Mouse (Mus musculus): Measurements from ENCODE around the gene Cct4. TPM values are rescaled to one million over a fixed set of nuclear protein-coding genes. Genes with fewer than 3 reads are reported as not detected.
A peak's percentile ranks its signal among the peaks of the same experiment; 100 is the strongest.

The Cct4 gene
- polyA plus RNA-seq, 1 experiment from 2014 or later = 289 TPM

GRCm38 (mm10) chr11:22971835-22972709 is 18.2 kb upstream of the Cct4 start, which contains the start of gene Zrsr1:
Gene Zrsr1, plus strand, starts transcription at chr11:22972005.
- Histone ChIP-seq H3K9ac (peak within 1 kb of the TSS; percentile 74), H3K27ac (peak within 1 kb of the TSS; percentile 78), H3K4me2 (peak within 1 kb of the TSS; percentile 68), H3K36me3 (peaks cover 55% of the 10 kb centered on the region), H3K4me1 (peaks cover 17% of the 10 kb centered on the region), H3K9me3 (peaks cover 37% of the 10 kb centered on the region), H3K4me3 (peak within 1 kb of the TSS; percentile 60), H3K27me3 (no peaks in the 10 kb centered on the region)
- WGBS = 50% methylated on average over 56 of the region's 56 CpGs
- ATAC-seq (ENCODE audit: insufficient number of reproducible peaks, insufficient read depth, low FRiP score, low TSS enrichment, low read depth) = peak; percentile 83

DNA sequence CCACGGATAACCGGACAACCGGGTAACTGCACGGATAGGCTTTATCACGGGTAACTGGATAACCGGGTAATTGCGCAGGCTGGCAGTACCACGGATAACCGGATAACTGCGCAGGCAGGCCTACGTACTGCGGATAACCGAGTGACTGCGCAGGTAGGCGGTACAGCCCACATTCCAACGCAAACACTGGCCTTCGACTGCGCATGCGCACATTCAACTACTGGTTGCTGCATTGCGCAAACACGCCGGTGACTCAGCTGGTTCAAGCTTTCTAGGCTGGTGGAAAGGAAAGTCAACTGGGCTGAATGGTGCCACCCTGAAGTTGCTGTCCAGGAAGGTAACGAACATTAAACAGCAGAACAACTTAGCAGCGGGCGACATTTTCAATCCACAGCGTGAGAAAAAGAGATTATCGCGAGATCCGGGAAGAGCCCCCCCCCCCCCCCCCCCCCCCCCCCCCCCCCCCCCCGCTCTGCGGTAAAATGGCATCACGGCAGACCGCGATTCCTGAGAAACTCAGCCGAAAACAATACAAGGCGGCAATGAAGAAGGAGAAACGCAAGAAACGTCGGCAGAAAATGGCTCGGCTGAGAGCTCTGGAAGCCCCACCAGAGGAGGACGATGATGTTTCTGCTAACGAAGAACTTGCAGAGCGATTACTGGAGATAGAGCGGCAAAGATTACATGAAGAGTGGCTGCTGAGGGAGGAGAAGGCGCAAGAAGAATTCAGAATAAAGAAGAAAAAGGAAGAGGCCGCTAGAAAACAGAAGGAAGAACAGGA is 17.4 kb upstream of the Cct4 start:
- peak overlapping the region; percentile 74 for H3K9ac ChIP-seq
- H3K4me3 ChIP-seq = peak overlapping the region; percentile 60
- no peaks in the 10 kb centered on the region for H3K27me3 ChIP-seq
- H3K4me1 ChIP-seq = peaks cover 17% of the 10 kb centered on the region
- peak; percentile 65; the same call in 1 of the 2 replicates for ATAC-seq (ENCODE audit: insufficient number of reproducible peaks, insufficient read depth, low FRiP score, low TSS enrichment, low read depth)
- H3K4me2 ChIP-seq = peak overlapping the region; percentile 68
- 55% methylated on average over 44 of the region's 46 CpGs for WGBS
- H3K9me3 ChIP-seq = peaks cover 32% of the 10 kb centered on the region
- peak overlapping the region; percentile 78 for H3K27ac ChIP-seq
- peaks cover 56% of the 10 kb centered on the region for H3K36me3 ChIP-seq

DNA sequence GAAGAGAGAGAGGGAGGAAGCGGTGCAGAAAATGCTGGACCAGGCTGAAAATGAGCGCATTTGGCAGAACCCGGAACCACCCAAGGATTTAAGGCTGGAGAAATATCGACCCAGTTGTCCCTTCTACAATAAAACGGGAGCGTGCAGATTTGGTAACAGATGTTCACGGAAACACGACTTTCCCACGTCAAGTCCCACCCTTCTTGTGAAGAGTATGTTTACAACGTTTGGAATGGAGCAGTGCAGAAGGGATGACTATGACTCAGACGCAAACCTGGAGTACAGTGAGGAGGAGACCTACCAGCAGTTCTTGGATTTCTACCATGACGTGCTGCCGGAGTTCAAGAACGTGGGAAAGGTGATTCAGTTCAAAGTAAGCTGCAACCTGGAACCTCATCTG is 16.7 kb upstream of the Cct4 start:
- peak overlapping the region; percentile 71 for H3K9ac ChIP-seq
- H3K27ac ChIP-seq = peak overlapping the region; percentile 71
- H3K27me3 ChIP-seq = no peaks in the 10 kb centered on the region
- WGBS = 51% methylated on average over 14 of the region's 14 CpGs
- peak overlapping the region; percentile 57 for H3K4me2 ChIP-seq
- peaks cover 32% of the 10 kb centered on the region for H3K9me3 ChIP-seq
- peak overlapping the region; percentile 60 for H3K4me3 ChIP-seq
- no peak for ATAC-seq (ENCODE audit: insufficient number of reproducible peaks, insufficient read depth, low FRiP score, low TSS enrichment, low read depth)
- peaks cover 21% of the 10 kb centered on the region for H3K4me1 ChIP-seq
- H3K36me3 ChIP-seq = peaks cover 61% of the 10 kb centered on the region

- Histone ChIP-seq H3K4me1 (peaks cover 38% of the 10 kb centered on the region), H3K9ac (no peak overlapping the region), H3K36me3 (peaks cover 41% of the 10 kb centered on the region), H3K4me3 (no peak overlapping the region), H3K9me3 (peaks cover 11% of the 10 kb centered on the region), H3K27me3 (no peaks in the 10 kb centered on the region), H3K4me2 (no peak overlapping the region), H3K27ac (no peak overlapping the region)
- no peak for ATAC-seq (ENCODE audit: insufficient number of reproducible peaks, insufficient read depth, low FRiP score, low TSS enrichment, low read depth)
- WGBS = 90% methylated on average over 3 of the region's 3 CpGs
These were observed 12.1 kb upstream of the Cct4 start for GRCm38 (mm10) chr11:22978215-22978614.

DNA sequence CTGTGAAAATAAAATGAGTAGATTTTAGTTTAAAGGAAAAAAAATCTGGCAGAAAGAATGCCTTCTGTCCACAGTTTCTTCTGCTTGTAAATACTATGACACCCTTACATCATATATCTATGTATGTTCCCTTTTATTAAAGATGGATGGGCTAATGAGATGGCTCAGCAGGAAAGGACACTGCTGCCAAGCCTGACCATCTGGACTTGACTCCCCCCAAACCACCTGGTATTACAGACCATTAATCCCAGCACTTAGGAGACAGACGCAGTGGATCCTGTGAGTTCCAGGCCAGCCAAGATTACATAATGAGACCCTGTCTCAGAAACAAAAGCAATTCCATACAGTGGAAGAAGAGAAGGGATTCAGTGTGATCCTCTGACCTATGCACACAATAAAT is 11.6 kb upstream of the Cct4 start:
- Histone ChIP-seq H3K4me3 (no peak overlapping the region), H3K27me3 (no peaks in the 10 kb centered on the region), H3K9me3 (peaks cover 6% of the 10 kb centered on the region; the same call in 1 of the 2 replicates), H3K4me2 (no peak overlapping the region), H3K27ac (no peak overlapping the region), H3K4me1 (peaks cover 38% of the 10 kb centered on the region), H3K9ac (no peak overlapping the region), H3K36me3 (peaks cover 36% of the 10 kb centered on the region)
- ATAC-seq (ENCODE audit: insufficient number of reproducible peaks, insufficient read depth, low FRiP score, low TSS enrichment, low read depth) = no peak
- 67% methylated on average over 1 of the region's 1 CpGs for WGBS

GRCm38 (mm10) chr11:22979221-22979620 is 11.1 kb upstream of the Cct4 start:
- Histone ChIP-seq H3K4me2 (no peak overlapping the region), H3K9me3 (peaks cover 1% of the 10 kb centered on the region; the same call in 1 of the 2 replicates), H3K27me3 (no peaks in the 10 kb centered on the region), H3K4me3 (no peak overlapping the region), H3K36me3 (peaks cover 31% of the 10 kb centered on the region), H3K9ac (no peak overlapping the region), H3K27ac (no peak overlapping the region), H3K4me1 (peaks cover 34% of the 10 kb centered on the region)
- ATAC-seq (ENCODE audit: insufficient number of reproducible peaks, insufficient read depth, low FRiP score, low TSS enrichment, low read depth) = no peak
- WGBS = 75% methylated on average over 1 of the region's 1 CpGs

DNA sequence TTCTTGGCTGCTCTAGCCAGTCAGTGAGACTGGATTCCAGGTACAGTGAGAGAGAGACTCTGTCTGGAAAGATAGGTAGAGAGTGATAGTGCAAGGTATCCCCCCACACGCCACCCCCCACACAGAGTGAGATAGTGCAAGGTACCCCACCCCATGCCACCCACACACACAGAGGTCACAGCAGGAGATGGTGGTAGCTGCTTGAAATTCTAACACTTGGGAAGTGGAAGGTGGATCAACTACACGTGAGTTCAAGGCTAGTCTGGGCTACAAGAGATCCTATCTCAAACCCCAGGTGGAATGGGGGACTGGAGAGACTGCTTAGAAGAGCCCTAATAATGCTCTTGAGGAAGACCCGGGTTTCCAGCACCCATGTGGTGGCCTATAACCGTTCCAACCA is 9.3 kb upstream of the Cct4 start:
- Histone ChIP-seq H3K4me2 (peak overlapping the region; percentile 78), H3K9me3 (no peaks in the 10 kb centered on the region), H3K9ac (peak overlapping the region; percentile 86), H3K36me3 (peaks cover 23% of the 10 kb centered on the region), H3K4me1 (peaks cover 25% of the 10 kb centered on the region), H3K4me3 (peak overlapping the region; percentile 70), H3K27me3 (no peaks in the 10 kb centered on the region), H3K27ac (no peak overlapping the region)
- ATAC-seq (ENCODE audit: insufficient number of reproducible peaks, insufficient read depth, low FRiP score, low TSS enrichment, low read depth) = no peak
- 51% methylated on average over 4 of the region's 4 CpGs for WGBS

DNA sequence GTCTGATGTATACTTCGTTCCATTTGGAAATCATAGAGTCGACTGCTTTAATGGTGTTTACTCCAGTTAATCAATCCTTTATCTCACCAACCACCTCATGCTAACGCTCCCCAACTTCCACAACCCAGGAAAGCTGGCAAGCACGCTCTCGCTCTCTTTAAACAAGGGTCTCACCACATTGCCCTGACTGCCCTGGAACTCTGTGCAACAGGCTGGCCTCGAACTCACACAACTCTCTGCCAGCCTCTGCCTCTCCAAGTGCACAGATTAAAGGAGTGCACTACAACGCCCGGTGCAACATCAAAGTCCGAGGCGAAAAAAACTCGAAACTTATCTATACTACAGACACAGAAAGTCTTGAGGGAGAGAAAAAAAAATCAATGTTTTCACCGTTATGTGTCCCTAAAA is 8.8 kb upstream of the Cct4 start:
- peak overlapping the region; percentile 70 for H3K4me3 ChIP-seq
- no peaks in the 10 kb centered on the region for H3K9me3 ChIP-seq
- H3K9ac ChIP-seq = peak overlapping the region; percentile 86
- peak overlapping the region; percentile 98 for H3K27ac ChIP-seq
- peaks cover 21% of the 10 kb centered on the region for H3K4me1 ChIP-seq
- no peak for ATAC-seq (ENCODE audit: insufficient number of reproducible peaks, insufficient read depth, low FRiP score, low TSS enrichment, low read depth)
- H3K27me3 ChIP-seq = no peaks in the 10 kb centered on the region
- peak overlapping the region; percentile 78 for H3K4me2 ChIP-seq
- WGBS = 4% methylated on average over 12 of the region's 12 CpGs
- H3K36me3 ChIP-seq = peaks cover 19% of the 10 kb centered on the region

- no peaks in the 10 kb centered on the region for H3K27me3 ChIP-seq
- peak; percentile 90 for ATAC-seq (ENCODE audit: insufficient number of reproducible peaks, insufficient read depth, low FRiP score, low TSS enrichment, low read depth)
- H3K4me2 ChIP-seq = peak within 1 kb of the TSS; percentile 78
- peaks cover 13% of the 10 kb centered on the region for H3K36me3 ChIP-seq
- H3K9me3 ChIP-seq = no peaks in the 10 kb centered on the region
- 2% methylated on average over 42 of the region's 42 CpGs for WGBS
- H3K27ac ChIP-seq = peak within 1 kb of the TSS; percentile 98
- H3K4me3 ChIP-seq = peak within 1 kb of the TSS; percentile 70
- H3K9ac ChIP-seq = peak within 1 kb of the TSS; percentile 86
- peaks cover 21% of the 10 kb centered on the region for H3K4me1 ChIP-seq
These were observed 8.1 kb upstream of the Cct4 start, which contains the start of the genes Gm28048 and Commd1 for GRCm38 (mm10) chr11:22981984-22982757. Gene Gm28048, minus strand, starts transcription at chr11:22982090. Gene Commd1, minus strand, starts transcription at chr11:22982382.

GRCm38 (mm10) chr11:22982846-22983245 is 7.5 kb upstream of the Cct4 start:
- H3K4me2 ChIP-seq = peak overlapping the region; percentile 78
- peaks cover 21% of the 10 kb centered on the region for H3K4me1 ChIP-seq
- no peak for ATAC-seq (ENCODE audit: insufficient number of reproducible peaks, insufficient read depth, low FRiP score, low TSS enrichment, low read depth)
- no peak overlapping the region for H3K9ac ChIP-seq
- peaks cover 7% of the 10 kb centered on the region for H3K36me3 ChIP-seq
- no peak overlapping the region for H3K27ac ChIP-seq
- H3K4me3 ChIP-seq = no peak overlapping the region
- 73% methylated on average over 6 of the region's 6 CpGs for WGBS
- no peaks in the 10 kb centered on the region for H3K27me3 ChIP-seq
- H3K9me3 ChIP-seq = no peaks in the 10 kb centered on the region

- ATAC-seq (ENCODE audit: insufficient number of reproducible peaks, insufficient read depth, low FRiP score, low TSS enrichment, low read depth) = no peak
- whole genome bisulfite sequencing = 74% methylated on average over 3 of the region's 3 CpGs
- Histone ChIP-seq H3K9me3 (no peaks in the 10 kb centered on the region), H3K4me2 (no peak overlapping the region), H3K4me1 (peaks cover 11% of the 10 kb centered on the region), H3K4me3 (no peak overlapping the region), H3K9ac (no peak overlapping the region), H3K36me3 (no peaks in the 10 kb centered on the region), H3K27ac (no peak overlapping the region), H3K27me3 (no peaks in the 10 kb centered on the region)
These were observed 4.8 kb upstream of the Cct4 start for GRCm38 (mm10) chr11:22985510-22985909.

All from embryonic facial prominence, embryonic 13.5 days (tissue).